Mouse (Mus musculus) MEL (cell line): ENCODE data around the gene Kif5c.

Experiments used
- CTCF ChIP-seq, 3 experiments: IDR thresholded peaks in 2 of 3; conservative IDR thresholded peaks in 1 of 3; 2 replicates each; pipeline ENCODE4 v1.5.1; 2011 to 2012; ENCODE audit warnings: low read length in 3 of 3, low read depth in 2 of 3, mild to moderate bottlenecking in 2 of 3, improper control_type of control experiment in 1 of 3, inconsistent platforms in 1 of 3, mixed read lengths in 1 of 3, moderate library complexity in 1 of 3; ENCODE audit not compliant: control insufficient read depth in 1 of 3, insufficient read depth in 1 of 3, poor library complexity in 1 of 3, severe bottlenecking in 1 of 3
- E2F4 ChIP-seq: IDR thresholded peaks from 2 replicates; pipeline ENCODE4 v1.6.1; 2011; ENCODE audit warnings: low read depth, low read length, improper control_type of control experiment, borderline replicate concordance
- EP300 ChIP-seq, 2 experiments: IDR thresholded peaks; 2 replicates each; pipeline ENCODE4 v1.6.1; 2011; ENCODE audit warnings: improper control_type of control experiment in 2 of 2, low read length in 2 of 2, low read depth in 1 of 2, mild to moderate bottlenecking in 1 of 2
- GABPA ChIP-seq: IDR thresholded peaks from 2 replicates; pipeline ENCODE4 v1.6.1; 2012; ENCODE audit warnings: low read depth, mild to moderate bottlenecking, inconsistent platforms, low read length, improper control_type of control experiment, moderate library complexity
- HCFC1 ChIP-seq: IDR thresholded peaks from 2 replicates; pipeline ENCODE4 v1.6.1; 2012; ENCODE audit warnings: low read depth, mild to moderate bottlenecking, inconsistent platforms, low read length, improper control_type of control experiment, moderate library complexity
- JUND ChIP-seq: IDR thresholded peaks from 2 replicates; pipeline ENCODE4 v1.6.1; 2011; ENCODE audit warnings: low read depth, mild to moderate bottlenecking, improper control_type of control experiment, low read length
- MAFK ChIP-seq: IDR thresholded peaks from 2 replicates; pipeline ENCODE4 v1.6.1; 2011; ENCODE audit warnings: low read depth, mild to moderate bottlenecking, low read length, improper control_type of control experiment, borderline replicate concordance
- MEF2A ChIP-seq: IDR thresholded peaks from 2 replicates; pipeline ENCODE4 v1.6.1; 2014; ENCODE audit warnings: low read depth, mild to moderate bottlenecking, inconsistent platforms, low read length, improper control_type of control experiment; ENCODE audit not compliant: poor library complexity, insufficient replicate concordance, severe bottlenecking; ENCODE audit errors: extremely low read depth
- POLR2A ChIP-seq, 2 experiments: IDR thresholded peaks; 2 replicates each; pipeline ENCODE4 v1.6.1; 2011 to 2012; ENCODE audit warnings: low read length in 2 of 2, mild to moderate bottlenecking in 2 of 2, control low read depth in 1 of 2, improper control_type of control experiment in 1 of 2, low read depth in 1 of 2, moderate library complexity in 1 of 2; ENCODE audit not compliant: control insufficient read depth in 1 of 2, insufficient read depth in 1 of 2, poor library complexity in 1 of 2
- USF1 ChIP-seq: IDR thresholded peaks from 2 replicates; pipeline ENCODE4 v1.6.1; 2014; ENCODE audit warnings: low read depth, mild to moderate bottlenecking, inconsistent platforms, low read length, improper control_type of control experiment, moderate library complexity
- ZKSCAN1 ChIP-seq: IDR thresholded peaks from 2 replicates; pipeline ENCODE4 v1.6.1; 2012; ENCODE audit warnings: low read depth, mild to moderate bottlenecking, inconsistent platforms, low read length, improper control_type of control experiment, moderate library complexity

- TF ChIP-seq E2F4: no peak
- TF ChIP-seq CTCF (IDR thresholded peaks at IDR 0.05 in 2 of 3, conservative IDR thresholded peaks at IDR 0.05 in 1 of 3; ENCODE audit: control insufficient read depth in 1 of 3, insufficient read depth in 1 of 3, low read depth in 2 of 3, low read length in 3 of 3, poor library complexity in 1 of 3, severe bottlenecking in 1 of 3): no peak
- TF ChIP-seq POLR2A (IDR thresholded peaks at IDR 0.05; ENCODE audit: control insufficient read depth in 1 of 2, insufficient read depth in 1 of 2, low read depth in 1 of 2, low read length in 2 of 2, poor library complexity in 1 of 2): no peak
- no peak for TF ChIP-seq USF1
- TF ChIP-seq ZKSCAN1: no peak
- TF ChIP-seq JUND: no peak
- no peak for TF ChIP-seq MEF2A
- TF ChIP-seq GABPA: no peak
- no peak for TF ChIP-seq MAFK
- no peak for TF ChIP-seq EP300 (IDR thresholded peaks at IDR 0.05; ENCODE audit: low read depth in 1 of 2, low read length in 2 of 2)
- no peak for TF ChIP-seq HCFC1
Observed at GRCm38 (mm10) chr2:49569862-49570777, 49.0 kb upstream of the Kif5c start.
